Mouse (Mus musculus) forebrain, postnatal 0 days (tissue): ENCODE results near the gene Ikzf1. TPM values are rescaled to one million over a fixed set of nuclear protein-coding genes. Genes with fewer than 3 reads are reported as not detected.

Experiments
- ATAC-seq: fragments of 200-750 bp; cut with Nextera tagmentation; 2 replicates; pipeline ENCODE4 v1.8.0; 2017; ENCODE audit warnings: mild to moderate bottlenecking, moderate library complexity
- DNase-seq: peaks from one replicate; pipeline ENCODE4 v3.0.0-alpha.2; 2015
- H3K27ac ChIP-seq: fragments of 300-500 bp; sonication (generic); 2 replicates; pipeline ENCODE4 v1.5.1; 2014; ENCODE audit warnings: low read depth, mild to moderate bottlenecking, antibody characterized with exemption, low read length, moderate library complexity, mixed read lengths
- H3K27me3 ChIP-seq: fragments of 300-500 bp; sonication (generic); 2 replicates; pipeline ENCODE4 v1.6.1; 2014; ENCODE audit warnings: mild to moderate bottlenecking, low read length, mixed read lengths; ENCODE audit not compliant: insufficient read depth
- H3K36me3 ChIP-seq: fragments of 300-500 bp; sonication (generic); 2 replicates; pipeline ENCODE4 v1.6.1; 2014; ENCODE audit warnings: mild to moderate bottlenecking, moderate library complexity; ENCODE audit not compliant: insufficient read depth
- H3K4me1 ChIP-seq: fragments of 300-500 bp; sonication (generic); 2 replicates; pipeline ENCODE4 v1.6.1; 2014; ENCODE audit warnings: antibody characterized with exemption; ENCODE audit not compliant: insufficient read depth
- H3K4me2 ChIP-seq: fragments of 300-500 bp; sonication (generic); 2 replicates; pipeline ENCODE4 v1.6.1; 2014; ENCODE audit warnings: low read depth, mild to moderate bottlenecking, moderate library complexity
- H3K4me3 ChIP-seq: fragments of 300-500 bp; sonication (generic); 2 replicates; pipeline ENCODE4 v1.5.1; 2014; ENCODE audit warnings: low read depth, low read length, mixed read lengths
- H3K9ac ChIP-seq: fragments of 300-500 bp; sonication (generic); 2 replicates; pipeline ENCODE4 v1.6.1; 2014; ENCODE audit warnings: mild to moderate bottlenecking
- H3K9me3 ChIP-seq: fragments of 300-500 bp; sonication (generic); 2 replicates; pipeline ENCODE4 v1.6.1; 2016; ENCODE audit warnings: low read length
- CTCF ChIP-seq: sonication (generic); IDR thresholded peaks from 2 replicates; pipeline ENCODE4 v1.5.1; 2016; ENCODE audit warnings: antibody characterized with exemption, control low read depth, low read depth
- WGBS: fragments of 180-500 bp; shearing (Covaris S2); extraction: QIAGEN DNeasy Blood & Tissue Kit; methylation state at CpG from one replicate; pipeline ENCODE4 v1.1.7; 2014; 5-methylcytosine and 5-hydroxymethylcytosine counted together
- polyA plus RNA-seq: library from polyadenylated mRNA; unstranded; fragments of >200 nt; fragmentation: Nextera tagmentation; extraction: Ambion mirVana; gene quantifications from 2 replicates; pipeline ENCODE4 v1.2.1, GENCODE M21; 2015
- total RNA-seq: library from RNA; depleted of rRNA; stranded (reverse); fragments of >200 nt; gene quantifications from 2 replicates; pipeline ENCODE4 v1.2.3, GENCODE M21; 2014

Ikzf1 gene
- total and polyA plus RNA-seq, 2 experiments from 2014 or later = 1.8 to 4.9 TPM

DNA sequence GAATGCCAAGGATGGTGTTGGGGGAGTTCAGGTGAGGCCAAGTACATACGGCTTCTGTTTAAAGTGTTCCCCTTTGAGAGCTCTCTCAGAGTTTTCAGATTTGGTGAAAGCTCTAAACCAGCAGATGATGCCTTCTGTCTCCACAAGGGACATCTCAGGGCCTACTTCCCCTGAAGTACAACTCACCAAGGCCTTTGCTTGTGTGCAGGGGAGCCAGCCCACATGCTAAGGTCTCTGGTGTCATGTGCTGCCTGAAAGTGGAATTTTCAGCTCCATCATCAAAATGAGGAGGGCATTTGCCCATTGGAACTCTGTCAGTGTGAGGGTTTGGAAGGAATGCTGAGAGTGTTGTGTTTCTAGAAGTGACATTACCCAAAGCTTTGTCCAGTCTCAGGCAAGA is 80.6 kb downstream of the Ikzf1 start:
- ATAC-seq (no peak), DNase-seq (no peak)
- Histone ChIP-seq H3K27me3 (no peaks in the 10 kb centered on the region), H3K27ac (no peak overlapping the region), H3K4me2 (no peak overlapping the region), H3K4me1 (no peaks in the 10 kb centered on the region), H3K4me3 (no peak overlapping the region), H3K9ac (no peak overlapping the region), H3K36me3 (no peaks in the 10 kb centered on the region), H3K9me3 (no peaks in the 10 kb centered on the region)
- WGBS = 73% methylated on average over 1 of the region's 1 CpGs
- TF ChIP-seq CTCF = no peak

DNA sequence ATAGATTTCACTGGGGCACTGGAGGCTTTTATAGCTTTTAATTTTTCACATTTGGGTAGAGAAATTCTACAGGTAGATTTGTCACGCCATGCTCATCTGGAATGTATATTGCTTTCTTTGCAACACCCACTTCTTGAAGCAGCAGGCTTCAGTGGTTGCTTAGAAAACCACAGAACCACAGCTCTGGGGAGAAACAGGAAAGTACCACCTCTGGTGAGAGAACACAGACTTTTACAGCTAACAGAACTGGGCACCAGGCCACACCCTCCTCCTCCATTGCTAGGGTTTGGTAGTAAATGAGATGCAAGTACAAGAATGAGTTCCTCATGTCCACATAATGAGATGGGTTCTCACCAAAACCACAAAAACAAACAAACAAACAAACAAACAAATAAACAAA is 81.3 kb downstream of the Ikzf1 start:
- Histone ChIP-seq H3K9me3 (no peaks in the 10 kb centered on the region), H3K9ac (no peak overlapping the region), H3K4me1 (no peaks in the 10 kb centered on the region), H3K27ac (no peak overlapping the region), H3K4me2 (no peak overlapping the region), H3K27me3 (no peaks in the 10 kb centered on the region), H3K36me3 (no peaks in the 10 kb centered on the region), H3K4me3 (no peak overlapping the region)
- DNase-seq (no peak), ATAC-seq (no peak)
- WGBS = 89% methylated on average over 1 of the region's 1 CpGs
- no peak for TF ChIP-seq CTCF

DNA sequence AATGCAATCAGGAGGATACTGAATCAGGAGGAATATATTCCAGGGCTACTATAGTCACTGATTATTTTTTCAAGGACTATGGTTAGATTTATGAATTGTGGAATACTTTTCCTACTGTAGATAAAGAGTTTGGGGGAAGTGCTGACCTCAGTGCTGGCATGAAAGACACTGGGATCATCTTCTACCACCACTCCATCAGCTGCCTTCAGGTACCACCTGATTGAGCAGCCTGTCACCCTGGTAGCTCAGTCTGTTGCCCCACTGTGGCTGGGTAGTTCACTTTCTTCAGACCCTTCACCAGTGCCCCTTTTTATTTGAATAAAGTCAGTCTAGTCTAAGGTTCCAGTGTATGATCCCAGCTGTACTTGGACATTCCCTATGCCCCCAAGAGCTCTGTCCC is 81.9 kb downstream of the Ikzf1 start:
- H3K9me3 ChIP-seq = no peaks in the 10 kb centered on the region
- H3K4me2 ChIP-seq = no peak overlapping the region
- no peaks in the 10 kb centered on the region for H3K27me3 ChIP-seq
- no peaks in the 10 kb centered on the region for H3K36me3 ChIP-seq
- H3K4me1 ChIP-seq = no peaks in the 10 kb centered on the region
- H3K9ac ChIP-seq = no peak overlapping the region
- ATAC-seq = no peak
- H3K4me3 ChIP-seq = no peak overlapping the region
- DNase-seq = no peak
- H3K27ac ChIP-seq = no peak overlapping the region
- no peak for TF ChIP-seq CTCF

GRCm38 (mm10) chr11:11768057-11768456 is 83.3 kb downstream of the Ikzf1 start:
- H3K4me1 ChIP-seq = no peaks in the 10 kb centered on the region
- no peaks in the 10 kb centered on the region for H3K27me3 ChIP-seq
- ATAC-seq (no peak), DNase-seq (no peak)
- no peak for TF ChIP-seq CTCF
- no peak overlapping the region for H3K4me3 ChIP-seq
- WGBS = 95% methylated on average over 2 of the region's 2 CpGs
- H3K36me3 ChIP-seq = no peaks in the 10 kb centered on the region
- no peak overlapping the region for H3K4me2 ChIP-seq
- H3K27ac ChIP-seq = no peak overlapping the region
- H3K9ac ChIP-seq = no peak overlapping the region
- H3K9me3 ChIP-seq = no peaks in the 10 kb centered on the region

GRCm38 (mm10) chr11:11769281-11769680 is 84.5 kb downstream of the Ikzf1 start:
- WGBS = 94% methylated on average over 20 of the region's 20 CpGs
- TF ChIP-seq CTCF = no peak
- H3K4me2 ChIP-seq = no peak overlapping the region

GRCm38 (mm10) chr11:11770691-11771090 is 85.9 kb downstream of the Ikzf1 start:
- no peak for TF ChIP-seq CTCF
- Histone ChIP-seq H3K9me3 (no peaks in the 10 kb centered on the region), H3K36me3 (no peaks in the 10 kb centered on the region), H3K4me1 (no peaks in the 10 kb centered on the region), H3K27me3 (no peaks in the 10 kb centered on the region), H3K27ac (no peak overlapping the region), H3K4me3 (no peak overlapping the region), H3K4me2 (no peak overlapping the region), H3K9ac (no peak overlapping the region)
- DNase-seq (no peak), ATAC-seq (no peak)
- WGBS = 88% methylated on average over 3 of the region's 3 CpGs

More at GRCm38 (mm10) chr11:11769281-11769680, 84.5 kb downstream of the Ikzf1 start:
- H3K27me3 ChIP-seq = no peaks in the 10 kb centered on the region
- no peak overlapping the region for H3K4me3 ChIP-seq
- no peak overlapping the region for H3K27ac ChIP-seq
- H3K36me3 ChIP-seq = no peaks in the 10 kb centered on the region
- no peak overlapping the region for H3K9ac ChIP-seq
- H3K9me3 ChIP-seq = no peaks in the 10 kb centered on the region
- DNase-seq (no peak), ATAC-seq (no peak)
- no peaks in the 10 kb centered on the region for H3K4me1 ChIP-seq

DNA sequence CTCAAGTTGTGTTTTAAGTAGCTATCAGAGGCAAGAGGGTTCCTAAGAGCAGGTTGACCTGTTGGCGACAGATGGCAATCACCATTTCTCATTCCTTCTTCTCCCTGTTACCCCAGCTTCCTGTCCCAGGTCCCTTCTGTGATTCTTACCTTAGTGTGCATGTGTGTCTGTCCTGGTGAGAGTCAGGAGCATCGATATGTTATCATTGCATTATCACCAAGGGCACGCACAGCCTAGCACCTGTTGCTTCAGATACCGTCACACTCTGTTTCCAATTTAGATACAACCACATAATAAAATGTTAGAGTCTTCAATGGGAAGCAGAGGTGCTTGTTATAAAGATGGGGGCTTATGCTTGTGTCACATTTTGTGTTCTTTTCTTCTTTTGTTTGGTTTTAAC is 87.4 kb downstream of the Ikzf1 start:
- no peak overlapping the region for H3K4me3 ChIP-seq
- H3K27ac ChIP-seq = no peak overlapping the region
- DNase-seq = no peak
- no peaks in the 10 kb centered on the region for H3K9me3 ChIP-seq
- 97% methylated on average over 4 of the region's 4 CpGs for WGBS
- no peak for ATAC-seq
- H3K4me1 ChIP-seq = no peaks in the 10 kb centered on the region
- H3K36me3 ChIP-seq = no peaks in the 10 kb centered on the region
- H3K27me3 ChIP-seq = no peaks in the 10 kb centered on the region
- TF ChIP-seq CTCF = no peak
- H3K9ac ChIP-seq = no peak overlapping the region
- no peak overlapping the region for H3K4me2 ChIP-seq

DNA sequence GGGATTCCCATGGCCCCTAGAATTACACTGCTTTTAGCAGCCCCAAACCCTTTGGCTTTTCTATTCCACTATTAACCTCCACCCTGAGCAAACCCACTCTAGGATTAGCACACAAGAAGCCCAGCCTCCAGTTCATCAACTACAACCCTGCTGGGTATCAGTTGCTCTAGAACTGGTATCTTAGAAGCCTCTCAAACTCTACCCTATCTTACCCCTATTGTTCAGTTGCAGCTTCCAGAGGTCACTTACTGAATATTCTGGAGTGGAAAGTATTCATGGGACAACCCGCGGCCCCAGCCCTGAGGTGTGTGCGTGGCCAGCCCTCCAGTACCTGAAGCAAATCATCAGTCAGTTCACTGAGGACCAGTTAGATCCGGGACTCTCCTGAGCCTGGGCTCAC is 89.6 kb downstream of the Ikzf1 start:
- ATAC-seq (no peak), DNase-seq (no peak)
- no peak overlapping the region for H3K4me2 ChIP-seq
- H3K36me3 ChIP-seq = no peaks in the 10 kb centered on the region
- H3K27ac ChIP-seq = no peak overlapping the region
- no peaks in the 10 kb centered on the region for H3K4me1 ChIP-seq
- no peaks in the 10 kb centered on the region for H3K27me3 ChIP-seq
- no peaks in the 10 kb centered on the region for H3K9me3 ChIP-seq
- H3K9ac ChIP-seq = no peak overlapping the region
- no peak overlapping the region for H3K4me3 ChIP-seq
- WGBS = 98% methylated on average over 4 of the region's 4 CpGs
- no peak for TF ChIP-seq CTCF
